Mouse (Mus musculus): ENCODE results near the gene Gm49391.
"Not testable (repeated sequence)": the region's sequence is repeated elsewhere in the genome, so short reads cannot be mapped to it uniquely, and the experiment has no call there.

The Gm49391 gene

GRCm38 (mm10) chr13:60936500-60936901 is at the start of gene Gm49391, which contains the start of gene Ctla2a:
Gene Gm49391, minus strand, starts transcription at chr13:60936571.
Gene Ctla2a, minus strand, starts transcription at chr13:60936625.
- in situ Hi-C loops (cut with MboI; ENCODE audit: low sequenced_read_pairs): no loop called here

GRCm38 (mm10) chr13:60972319-60972718 is 35.9 kb upstream of the Gm49391 start:
- in situ Hi-C loops (cut with MboI; ENCODE audit: low sequenced_read_pairs): not testable (repeated sequence)

- in situ Hi-C loops (cut with MboI; ENCODE audit: low sequenced_read_pairs): not testable (repeated sequence)
Measured at GRCm38 (mm10) chr13:60963985-60964384, 27.6 kb upstream of the Gm49391 start.

- in situ Hi-C loops (cut with MboI; ENCODE audit: low sequenced_read_pairs): no loop called here
Measured at GRCm38 (mm10) chr13:60961706-60962105, 25.3 kb upstream of the Gm49391 start.

- in situ Hi-C loops (cut with MboI; ENCODE audit: low sequenced_read_pairs): not testable (repeated sequence)
Measured at GRCm38 (mm10) chr13:60941884-60942283, 5.5 kb upstream of the Gm49391 start, which contains the start of gene Tpbpa. Gene Tpbpa, minus strand, starts transcription at chr13:60941984.

GRCm38 (mm10) chr13:60935490-60935889 is 881 bp downstream of the Gm49391 start, which contains the start of gene Gm49393:
Gene Gm49393, minus strand, starts transcription at chr13:60935590.
- in situ Hi-C loops (cut with MboI; ENCODE audit: low sequenced_read_pairs): not testable (repeated sequence)

- in situ Hi-C loops (cut with MboI; ENCODE audit: low sequenced_read_pairs): not testable (repeated sequence)
Measured at GRCm38 (mm10) chr13:60904780-60905179, 31.6 kb downstream of the Gm49391 start, which contains the start of gene Tpbpb. Gene Tpbpb, minus strand, starts transcription at chr13:60904880.

- in situ Hi-C loops (cut with MboI; ENCODE audit: low sequenced_read_pairs): no loop called here
Measured at GRCm38 (mm10) chr13:60897328-60897727, 39.0 kb downstream of the Gm49391 start, which contains the start of gene Ctla2b. Gene Ctla2b, minus strand, starts transcription at chr13:60897447.

GRCm38 (mm10) chr13:60896794-60897193 is 39.6 kb downstream of the Gm49391 start, which contains the start of gene Gm49392:
Gene Gm49392, minus strand, starts transcription at chr13:60896894.
- in situ Hi-C loops (cut with MboI; ENCODE audit: low sequenced_read_pairs): not testable (repeated sequence)

- in situ Hi-C loops (cut with MboI; ENCODE audit: low sequenced_read_pairs): no loop called here
Measured at GRCm38 (mm10) chr13:60895406-60896160, 40.8 kb downstream of the Gm49391 start.

GRCm38 (mm10) chr13:60892301-60892700 is 44.1 kb downstream of the Gm49391 start:
- in situ Hi-C loops (cut with MboI; ENCODE audit: low sequenced_read_pairs): no loop called here

GRCm38 (mm10) chr13:60864281-60864680 is 72.1 kb downstream of the Gm49391 start, which contains the start of gene 4930486L24Rik:
Gene 4930486L24Rik, minus strand, starts transcription at chr13:60864475.
- in situ Hi-C loops (cut with MboI; ENCODE audit: low sequenced_read_pairs): no loop called here

- in situ Hi-C loops (cut with MboI; ENCODE audit: low sequenced_read_pairs): no loop called here
Measured at GRCm38 (mm10) chr13:60848241-60849120, 87.9 kb downstream of the Gm49391 start.

Data from CH12F3 (cell line).